Mouse (Mus musculus) liver, postnatal 0 days (tissue): Measurements from ENCODE around the gene Cnot10.

Source experiments
- CTCF ChIP-seq: sonication (generic); IDR thresholded peaks from 2 replicates; pipeline ENCODE4 v1.5.1; 2016; ENCODE audit warnings: antibody characterized with exemption, low read depth
- EP300 ChIP-seq: IDR thresholded peaks from 2 replicates; pipeline ENCODE4 v1.6.1; 2016; ENCODE audit warnings: antibody characterized with exemption, low read depth, mild to moderate bottlenecking

GRCm38 (mm10) chr9:114573528-114573927 lies 66.5 kb downstream of the Cnot10 start:
- TF ChIP-seq EP300 = no peak
- TF ChIP-seq CTCF = no peak
